Mouse (Mus musculus) cerebellum, adult 9-11 months (tissue): ENCODE results near the gene Thoc7.
"Not testable (repeated sequence)": the region's sequence is repeated elsewhere in the genome, so short reads cannot be mapped to it uniquely, and the experiment has no call there.

Source experiments
- DNase-seq: peaks from one replicate; pipeline ENCODE4 v3.0.0; 2022

Thoc7 gene

DNA sequence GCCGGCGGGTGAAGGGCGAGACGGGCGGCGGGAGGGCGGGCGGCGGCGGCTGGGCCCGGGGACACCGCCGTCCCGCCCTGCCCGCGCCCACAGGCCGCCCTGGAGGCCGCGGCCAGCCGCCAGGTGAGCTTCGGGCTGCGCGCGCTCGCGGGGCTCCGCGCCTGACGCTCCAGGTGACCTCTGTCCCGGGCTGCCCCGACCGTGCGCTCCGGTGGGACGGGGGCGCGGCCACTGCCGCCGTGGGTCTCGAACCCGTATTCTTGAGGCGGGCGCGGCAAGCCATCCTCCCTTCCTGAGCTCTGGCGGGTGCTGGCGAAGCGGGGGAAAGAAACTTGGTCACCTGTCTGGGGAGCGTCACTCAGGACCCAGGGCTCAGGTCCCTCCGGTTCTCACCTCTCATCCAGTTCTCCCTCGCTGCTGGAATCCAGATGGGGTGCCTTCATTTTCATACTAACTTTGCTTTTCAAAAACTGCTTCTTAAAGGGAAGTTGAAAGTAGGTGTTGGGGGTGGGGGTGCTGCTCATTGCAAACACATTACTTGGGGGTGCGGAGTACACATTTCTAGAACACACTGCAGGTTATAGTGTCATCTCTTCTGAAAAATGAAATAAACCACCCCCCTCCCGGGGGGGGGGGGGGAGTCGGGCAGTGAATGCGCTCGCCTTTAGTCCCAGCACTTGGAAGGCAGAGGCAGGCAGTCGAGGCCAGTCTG is at the start of gene Thoc7, which contains the start of gene Atxn7:
TSS of gene Thoc7 (minus strand) at position 452 of the 712 bp plus-strand sequence.
TSS of gene Atxn7 (plus strand) at position 40 of the 712 bp plus-strand sequence.
- peak; percentile 68 for DNase-seq

DNA sequence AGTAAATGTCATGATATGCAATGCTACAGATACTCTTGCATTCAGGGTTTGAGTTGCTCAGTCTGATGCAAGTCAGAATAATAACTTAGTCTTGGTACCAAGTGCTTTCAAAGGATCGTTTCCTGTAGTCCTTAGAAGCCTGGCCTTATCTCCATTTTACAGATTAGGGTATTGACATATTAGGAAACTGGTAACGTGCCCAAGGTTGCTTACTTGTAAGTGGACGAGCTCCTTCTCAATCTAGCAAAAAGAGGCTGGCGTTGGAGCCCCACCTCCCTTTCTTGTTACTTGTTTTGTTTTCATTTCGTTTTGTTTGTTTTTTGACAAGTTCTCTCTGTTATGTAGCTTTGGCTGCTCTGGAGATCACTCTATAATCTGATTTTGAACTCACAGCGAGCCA is 48.1 kb upstream of the Thoc7 start:
- DNase-seq: no peak

DNA sequence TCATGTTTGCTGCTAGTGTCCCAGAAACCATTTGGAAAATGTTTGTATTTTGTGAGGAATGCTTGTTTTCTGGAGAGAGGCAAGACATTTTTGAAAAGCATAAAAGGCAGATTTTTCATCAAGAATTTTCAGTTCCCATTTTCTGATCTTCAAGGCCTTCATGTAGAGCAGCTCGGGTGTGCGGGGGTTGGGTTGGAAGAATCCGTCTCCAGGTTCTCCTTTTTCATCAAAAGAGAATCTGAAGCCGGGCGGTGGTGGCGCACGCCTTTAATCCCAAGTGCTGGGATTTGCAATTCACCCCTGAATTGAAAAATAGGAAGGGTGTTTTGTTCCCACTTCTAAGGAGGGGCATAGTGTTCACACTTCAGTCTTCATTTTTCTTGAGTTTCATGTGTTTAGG is 41.1 kb upstream of the Thoc7 start:
- DNase-seq: no peak

DNA sequence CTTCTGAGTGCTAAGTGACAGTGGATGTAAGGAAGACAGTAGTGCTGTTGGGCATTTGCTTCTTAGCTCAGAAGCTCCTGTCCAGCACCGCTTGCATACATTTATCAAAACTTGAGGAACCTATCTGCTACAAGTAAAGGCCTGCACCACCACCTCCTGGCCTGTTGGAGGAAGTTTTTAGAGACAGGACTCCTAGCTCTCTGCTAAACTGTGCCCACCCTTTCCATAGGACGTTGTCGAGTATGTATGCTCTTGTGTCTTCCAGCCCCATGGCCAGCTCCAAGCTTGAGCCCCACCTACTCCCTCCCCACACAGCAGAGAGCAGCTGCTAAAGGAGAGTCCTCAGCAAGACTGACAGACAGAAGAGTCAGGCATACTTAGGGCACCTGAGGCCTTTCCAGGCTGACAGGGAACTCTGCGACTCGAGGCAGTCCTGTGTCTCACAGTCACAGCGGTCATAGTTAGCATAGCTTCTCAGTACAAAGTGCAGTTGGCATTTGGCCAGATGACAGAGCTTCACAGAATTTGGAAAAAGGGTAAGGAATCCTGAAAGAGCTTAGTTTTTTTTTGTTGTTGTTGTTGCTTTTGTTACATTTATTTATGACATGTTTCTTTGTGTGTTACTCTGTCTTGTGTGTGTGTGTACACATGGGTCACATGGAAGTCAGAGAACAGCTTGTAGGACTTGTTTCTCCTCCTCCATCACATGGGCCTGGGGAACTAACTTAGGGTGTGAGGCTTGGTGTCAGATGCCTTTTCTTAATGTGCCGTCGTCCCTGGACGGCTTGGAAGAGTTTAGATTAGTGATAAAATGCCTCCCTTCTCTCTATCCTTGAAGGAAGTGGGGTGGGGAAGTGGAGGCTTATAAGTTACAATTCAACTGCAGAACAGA is 33.8 kb upstream of the Thoc7 start:
- DNase-seq: no peak

DNA sequence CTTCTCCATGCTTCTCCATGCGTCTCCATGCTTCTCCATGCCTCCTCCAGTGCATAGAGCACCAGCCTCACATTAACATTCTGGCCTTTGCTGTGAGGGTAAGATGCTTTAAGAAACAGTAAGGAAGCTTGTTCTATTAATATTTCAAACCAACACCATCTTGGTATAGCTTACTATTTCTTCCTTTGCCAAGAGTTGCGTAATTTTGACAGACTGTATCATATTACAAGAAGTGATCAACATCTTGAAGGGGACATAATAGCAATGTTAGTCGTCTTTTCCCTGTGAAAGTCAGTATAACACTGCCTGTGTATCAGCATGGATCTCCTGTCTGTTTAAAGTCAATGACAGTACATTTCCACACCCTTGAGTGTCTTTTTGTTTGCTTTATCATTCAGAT is 29.1 kb upstream of the Thoc7 start:
- no peak for DNase-seq

DNA sequence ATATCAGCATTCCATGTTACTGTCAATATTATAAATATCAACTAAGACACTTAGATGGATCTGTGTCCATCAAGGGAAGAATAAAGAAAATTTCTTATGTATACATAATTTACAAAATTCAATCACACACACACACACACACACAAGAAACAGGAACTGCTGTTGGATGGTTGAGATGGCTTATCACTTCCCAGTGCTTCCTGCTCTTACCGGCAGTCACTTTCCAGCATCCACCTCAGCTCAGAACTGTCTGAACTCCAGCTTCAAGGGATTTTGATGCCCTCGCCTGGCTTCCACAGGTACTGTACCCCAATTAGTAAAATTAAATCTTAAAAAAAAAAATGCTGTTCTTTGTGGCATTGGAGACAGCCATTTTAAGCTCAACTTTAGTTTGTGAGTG is 26.7 kb upstream of the Thoc7 start:
- DNase-seq: no peak

DNA sequence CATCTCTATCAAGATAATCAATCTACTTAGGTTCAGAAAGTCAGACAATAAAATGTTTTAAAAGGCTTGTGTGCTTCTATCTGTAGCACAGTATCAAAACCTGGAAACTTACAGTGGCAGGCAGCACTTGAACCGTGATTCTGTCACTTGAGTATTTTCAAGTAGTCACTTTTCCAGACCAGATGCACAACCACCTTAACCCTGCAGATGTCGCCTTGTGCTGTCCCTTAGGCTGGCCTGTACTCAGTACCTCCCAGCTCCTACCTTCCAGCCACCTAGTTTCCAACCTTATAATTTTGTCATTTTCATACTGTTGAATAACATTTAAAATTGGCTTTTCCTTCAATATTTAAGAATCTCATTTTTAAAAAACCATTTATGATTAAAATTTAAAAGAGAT is 20.5 kb upstream of the Thoc7 start:
- DNase-seq: no peak

DNA sequence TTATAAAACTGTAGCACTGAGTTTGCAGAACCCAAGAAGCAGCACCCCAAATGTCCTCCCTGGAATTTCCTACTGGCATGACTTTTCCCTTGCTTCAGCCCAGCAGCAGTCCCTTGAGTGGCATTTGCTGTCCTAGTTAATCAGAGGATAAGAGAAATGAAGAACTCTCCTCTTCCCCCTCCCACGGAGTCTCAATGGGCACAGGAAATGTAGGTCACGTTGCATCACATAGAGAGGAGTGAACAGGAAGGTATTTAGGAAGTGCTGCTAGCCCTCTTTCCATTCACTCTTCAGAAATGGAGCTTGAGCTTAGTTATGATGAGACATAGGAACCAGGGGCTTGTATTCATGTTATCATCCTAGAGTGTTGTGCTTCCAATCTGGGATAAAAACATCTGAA is 19.6 kb upstream of the Thoc7 start:
- peak; percentile 42 for DNase-seq

DNA sequence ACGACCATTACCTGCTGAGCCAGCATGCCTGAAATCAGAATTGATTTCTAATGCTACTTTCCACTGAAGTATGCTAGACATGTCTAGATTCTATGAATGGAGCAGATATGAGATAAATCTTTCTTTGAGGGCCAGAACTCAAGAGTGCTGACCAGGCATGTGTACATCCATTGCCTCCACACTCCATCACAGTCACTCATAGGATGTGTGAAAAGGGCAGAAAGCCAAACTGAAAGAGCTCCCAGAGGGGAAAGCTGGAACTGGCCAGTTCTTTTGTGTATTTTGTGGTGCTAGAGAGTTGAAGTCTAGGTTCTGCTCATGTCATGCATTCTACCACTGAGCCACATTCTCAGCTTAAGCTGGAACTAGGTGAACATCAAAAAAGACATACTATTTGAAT is 15.8 kb upstream of the Thoc7 start:
- no peak for DNase-seq

DNA sequence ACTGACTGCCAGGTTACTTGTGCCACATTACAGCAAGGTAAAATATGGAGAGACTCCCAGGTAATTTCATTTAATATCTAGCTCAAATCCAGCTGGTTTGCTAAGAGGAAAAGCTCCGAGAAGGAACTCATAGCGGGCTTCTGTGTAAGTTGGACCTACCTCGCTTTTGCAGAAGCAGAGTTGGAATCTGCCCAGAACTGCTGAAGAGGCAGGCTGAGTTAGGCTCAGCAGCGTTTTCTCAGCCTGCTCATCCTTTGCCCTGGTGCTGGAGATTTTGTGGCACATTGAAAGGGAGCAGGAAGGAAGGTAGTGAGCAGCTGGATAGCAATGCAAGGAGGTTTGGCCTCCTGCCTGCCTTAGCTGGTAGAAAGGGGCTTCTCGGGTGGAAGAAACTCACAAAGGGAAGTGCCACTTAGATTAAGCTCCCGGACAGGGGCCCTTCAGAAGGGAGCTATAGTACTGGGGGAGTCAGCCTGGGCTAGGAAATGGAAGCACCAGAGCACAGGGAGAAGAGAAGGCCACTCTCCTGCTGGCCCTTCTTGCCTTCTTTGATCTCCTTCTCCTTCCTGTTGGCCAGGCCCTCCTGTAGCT is 10.1 kb upstream of the Thoc7 start:
- DNase-seq: no peak

DNA sequence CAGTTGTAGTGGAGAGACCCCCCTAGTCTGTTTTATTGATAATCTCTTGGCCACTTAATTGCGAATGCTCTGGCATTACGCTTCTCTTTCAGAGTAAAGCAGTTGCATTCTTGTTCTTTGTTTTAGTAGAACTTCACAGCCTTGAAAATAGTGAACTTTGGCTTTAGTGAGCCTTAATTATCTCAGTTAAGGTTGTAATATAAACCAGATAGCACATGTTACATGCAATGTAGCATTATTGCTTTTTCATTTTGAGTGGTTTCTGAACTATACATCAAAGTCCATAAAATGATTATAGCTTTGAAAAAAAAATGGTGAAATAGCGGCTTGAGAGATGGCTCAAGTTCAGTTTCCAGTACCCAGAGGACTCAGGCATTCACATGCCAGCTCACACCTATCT is 8.9 kb upstream of the Thoc7 start:
- DNase-seq: no peak

DNA sequence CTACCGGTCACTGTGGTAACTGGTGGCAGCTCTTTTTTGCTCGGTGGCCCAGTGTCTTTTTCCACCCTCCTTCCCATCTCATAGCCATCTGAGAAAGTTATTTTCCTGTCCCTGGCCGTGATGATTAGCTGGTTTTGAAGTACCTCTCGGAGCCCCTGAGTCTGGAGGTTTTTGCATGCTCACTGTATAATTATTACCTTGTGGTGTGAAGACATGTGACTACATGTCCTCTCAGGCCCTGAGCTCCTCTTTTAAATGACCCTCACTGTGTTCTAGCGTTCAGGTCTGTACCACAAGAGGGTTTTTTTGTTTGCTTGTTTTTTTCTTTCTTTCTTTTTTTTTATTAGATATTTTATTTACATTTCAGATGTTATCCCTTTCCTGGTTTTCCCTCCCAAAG is 6.8 kb upstream of the Thoc7 start:
- no peak for DNase-seq

DNA sequence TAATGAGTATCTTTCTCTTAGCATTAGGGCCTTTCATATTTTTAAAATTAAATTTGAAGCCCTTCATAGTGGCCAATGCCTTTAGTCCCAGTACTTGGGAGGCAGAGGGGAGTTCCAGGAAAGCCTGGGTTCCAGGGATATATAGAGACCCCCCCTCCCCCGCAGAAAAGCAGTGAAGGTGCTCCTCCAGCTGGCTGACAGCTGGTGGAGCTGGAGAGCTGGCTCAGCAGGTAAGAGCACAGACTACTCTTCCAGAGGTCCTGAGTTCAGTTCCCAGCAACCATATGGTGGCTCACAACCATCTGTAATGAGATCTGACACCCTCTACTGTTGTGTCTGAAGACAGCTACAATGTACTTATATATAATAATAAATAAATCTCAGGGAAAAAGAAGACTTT is 6.0 kb upstream of the Thoc7 start:
- DNase-seq: no peak

DNA sequence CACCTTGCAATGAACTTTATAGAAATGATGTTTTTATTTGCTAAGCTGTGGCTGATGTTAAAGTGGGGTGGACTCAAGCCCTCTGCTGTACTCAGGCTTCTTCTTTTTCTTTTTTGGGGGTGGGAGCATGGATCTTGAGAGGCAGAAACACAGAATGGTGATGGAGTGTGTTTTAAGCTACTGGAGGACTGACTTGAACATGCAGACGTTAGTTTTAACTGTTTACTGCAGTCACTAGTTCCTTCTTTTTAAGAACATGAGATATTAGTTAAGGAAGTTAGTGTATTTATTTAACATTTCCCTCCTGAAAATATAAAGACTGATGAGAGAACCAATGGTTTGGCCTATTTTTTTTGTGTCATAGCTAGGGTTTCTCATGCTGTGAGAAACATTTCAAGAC is 1.9 kb upstream of the Thoc7 start:
- DNase-seq: no peak

DNA sequence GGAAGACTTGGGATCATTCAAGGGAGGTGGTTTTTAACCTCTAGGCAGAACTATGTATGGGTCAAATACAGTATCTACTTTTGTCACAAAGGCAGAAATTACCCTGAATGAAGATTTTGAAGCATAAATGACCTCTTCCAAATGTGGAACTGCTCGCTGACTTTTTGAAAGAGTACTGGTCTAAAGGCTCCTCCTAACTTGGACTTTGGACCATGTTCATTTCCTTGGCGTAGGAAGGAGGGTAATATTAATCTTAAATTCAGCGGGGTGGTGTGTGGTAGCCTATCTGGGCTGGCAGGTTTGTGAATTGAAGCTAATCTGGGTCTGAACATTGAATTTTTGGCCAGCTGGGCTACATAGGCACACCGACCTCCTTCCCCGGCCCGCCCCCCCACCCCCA is 824 bp upstream of the Thoc7 start:
- no peak for DNase-seq

DNA sequence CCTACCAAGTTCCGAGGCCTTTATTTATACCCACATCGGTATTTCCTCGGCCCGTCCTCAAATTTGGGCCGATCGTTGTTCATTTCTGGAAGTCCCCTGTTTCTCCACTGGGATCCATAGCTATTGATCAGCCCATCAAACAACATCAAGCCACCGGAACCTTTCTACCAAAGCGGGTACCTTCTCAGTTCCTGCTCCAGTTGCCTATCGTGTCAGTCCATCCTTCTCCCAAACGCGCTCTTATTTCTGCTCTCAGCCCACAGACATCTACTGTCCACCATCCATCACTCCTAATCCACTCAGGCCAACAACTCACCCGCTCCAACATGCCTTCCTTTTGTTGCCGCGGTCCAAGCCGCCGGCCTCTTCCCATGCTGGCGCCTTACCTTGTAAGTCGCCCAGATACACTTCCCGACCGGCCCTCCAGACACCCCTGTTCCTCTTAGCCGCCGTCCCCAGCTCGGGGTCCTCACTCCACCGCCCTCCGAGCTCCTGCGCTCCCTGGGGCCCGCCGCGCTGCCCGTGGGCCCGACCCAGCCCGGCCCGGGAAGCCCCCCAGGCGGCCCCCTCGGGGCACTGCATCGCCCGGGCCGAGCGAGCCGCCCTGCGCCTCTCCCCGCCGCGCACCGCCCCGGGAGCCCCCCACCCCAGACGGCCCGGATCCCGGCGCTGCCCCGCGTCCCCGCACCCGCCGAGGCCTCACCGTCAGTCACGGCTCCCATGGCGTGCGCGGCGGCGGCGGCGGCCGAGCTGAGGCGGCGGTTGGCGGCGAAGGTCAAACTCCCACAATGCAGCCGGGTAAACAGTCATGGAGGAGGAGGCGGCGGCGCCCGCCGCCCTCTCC is 948 bp downstream of the Thoc7 start:
- peak; percentile 70 for DNase-seq

DNA sequence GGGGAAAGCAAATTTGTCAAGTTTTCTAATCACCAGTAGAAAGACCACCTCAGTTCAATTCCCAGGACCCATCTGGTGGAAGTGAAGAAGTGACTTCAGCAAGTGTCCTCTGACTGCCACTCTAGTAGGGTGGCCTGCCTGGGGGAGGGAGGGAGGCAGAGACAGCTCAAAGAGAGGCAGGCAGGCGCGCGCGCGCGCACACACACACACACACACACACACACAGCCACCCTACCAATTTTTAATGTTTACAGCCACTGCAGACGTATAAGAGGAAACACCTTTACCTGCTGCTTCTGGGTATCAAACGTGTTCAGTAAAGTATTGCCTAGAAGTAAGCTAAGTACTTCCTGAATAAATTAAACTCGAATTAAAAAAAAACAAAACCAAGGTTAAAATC is 1.6 kb downstream of the Thoc7 start:
- peak; percentile 47 for DNase-seq

DNA sequence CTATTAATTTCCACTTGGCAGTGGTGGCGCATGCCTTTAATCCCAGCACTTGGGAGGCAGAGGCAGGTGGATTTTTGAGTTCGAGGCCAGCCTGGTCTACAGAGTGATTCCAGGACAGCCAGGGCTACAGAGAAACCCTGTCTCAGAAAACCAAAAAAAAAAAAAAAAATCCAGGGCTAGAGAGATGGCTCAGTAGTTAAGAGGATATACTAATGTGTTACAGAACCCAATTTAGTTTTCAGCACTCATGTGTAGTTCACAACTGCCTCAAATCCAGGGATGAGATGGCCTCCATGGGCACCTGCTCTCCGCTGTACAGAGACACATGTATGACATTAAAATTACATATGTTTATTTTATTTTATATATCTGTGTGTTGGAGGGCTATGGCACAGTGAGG is 9.5 kb downstream of the Thoc7 start:
- DNase-seq: not testable (repeated sequence)

DNA sequence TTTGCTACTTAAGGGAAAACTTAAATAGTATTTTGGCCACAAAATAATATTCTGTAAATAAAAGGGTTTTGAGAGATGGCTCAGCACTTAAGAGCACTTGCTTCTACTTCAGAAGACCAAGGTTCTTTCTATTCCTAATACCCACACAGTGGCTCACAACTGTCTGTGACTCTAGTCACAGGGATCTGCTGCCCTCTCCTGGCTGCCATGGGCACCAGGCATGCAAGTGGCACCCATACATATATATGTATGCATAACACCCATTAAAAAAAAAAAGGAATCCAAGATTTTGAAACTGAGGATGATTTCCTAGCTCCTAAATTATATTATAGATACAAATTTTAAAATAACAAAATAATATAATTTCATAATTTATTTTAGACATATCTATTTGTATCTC is 11.3 kb downstream of the Thoc7 start:
- DNase-seq: no peak

DNA sequence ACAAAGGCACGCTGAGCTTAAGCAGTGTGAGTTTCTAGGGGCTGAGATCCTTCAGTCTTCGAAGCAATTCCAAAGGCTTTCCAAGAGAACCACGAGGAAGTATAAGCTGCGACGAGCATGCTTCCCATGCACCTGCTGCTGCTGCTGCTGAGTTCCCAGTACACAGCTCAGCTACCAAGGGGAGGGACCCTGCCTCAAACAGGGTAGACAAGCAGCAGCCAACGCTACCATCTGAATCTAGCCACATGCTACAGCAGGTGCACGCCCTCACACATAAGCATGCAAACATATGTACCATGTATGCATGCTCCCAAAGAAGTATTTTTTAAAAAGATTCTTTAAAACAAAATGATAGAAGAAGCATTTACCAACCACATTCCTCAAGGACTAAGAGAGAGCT is 13.3 kb downstream of the Thoc7 start:
- no peak for DNase-seq

DNA sequence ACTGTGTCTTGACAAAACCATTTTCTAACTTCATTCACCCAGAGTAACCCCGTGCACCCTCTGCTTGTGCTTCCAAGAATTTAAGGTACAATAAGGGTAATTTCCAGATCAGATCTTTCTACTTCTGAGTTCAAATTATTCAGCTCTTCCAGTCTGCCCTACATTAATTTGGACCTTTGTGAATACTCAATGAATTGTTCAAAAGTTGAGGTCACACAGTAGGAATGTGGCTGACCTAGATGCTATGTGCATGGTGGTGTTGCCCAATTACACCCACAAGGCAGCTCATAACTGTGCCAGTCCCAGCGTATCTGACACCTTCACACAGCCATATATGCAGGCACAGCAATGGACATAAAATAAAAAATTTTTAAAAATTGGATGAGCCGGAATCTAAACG is 17.0 kb downstream of the Thoc7 start:
- DNase-seq: no peak

DNA sequence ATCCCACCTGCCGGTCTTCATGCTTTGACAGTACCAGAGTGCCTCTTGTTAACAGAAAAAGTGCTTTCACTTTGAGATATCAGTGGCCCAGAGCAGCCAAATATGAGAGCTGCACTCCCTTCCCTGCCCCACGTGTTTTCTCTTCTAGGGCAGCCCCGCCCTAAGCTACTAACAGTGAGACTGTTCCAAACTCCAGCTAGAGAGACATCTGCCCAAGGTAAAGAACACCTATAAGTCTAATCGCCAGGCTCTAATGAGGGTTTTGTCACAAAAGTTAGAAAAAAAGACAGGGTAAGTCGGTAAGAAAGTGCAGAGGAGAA is 27.6 kb downstream of the Thoc7 start:
- DNase-seq: no peak
